Mouse (Mus musculus) monocyte, adult 2 months (primary cell): ENCODE data around the gene Dao.
A peak's percentile ranks its signal among the peaks of the same experiment; 100 is the strongest.

Experiments
- DNase-seq, 2 experiments: peaks; one replicate each; pipeline ENCODE4 v3.0.0; 2022; ENCODE audit warnings: low spot score in 2 of 2, low read depth in 1 of 2

The Dao gene

GRCm38 (mm10) chr5:114003542-114003941 lies at the start of gene Dao:
Dao (plus strand) TSS chr5:114003703.
- DNase-seq: no peak

GRCm38 (mm10) chr5:113954421-113954820 lies 49.1 kb upstream of the Dao start:
- peak; percentile 50 to 62 for DNase-seq

- no peak for DNase-seq
Observed at GRCm38 (mm10) chr5:113955281-113955680, 48.2 kb upstream of the Dao start.

- no peak for DNase-seq
Observed at GRCm38 (mm10) chr5:113955691-113956090, 47.8 kb upstream of the Dao start.

GRCm38 (mm10) chr5:113956510-113956909 lies 47.0 kb upstream of the Dao start:
- peak; percentile 34 to 76 for DNase-seq

- no peak for DNase-seq
Observed at GRCm38 (mm10) chr5:113959039-113959438, 44.5 kb upstream of the Dao start.

- DNase-seq: no peak
Observed at GRCm38 (mm10) chr5:113960416-113960815, 43.1 kb upstream of the Dao start.

GRCm38 (mm10) chr5:113961776-113962175 lies 41.7 kb upstream of the Dao start:
- no peak for DNase-seq

- no peak for DNase-seq
Observed at GRCm38 (mm10) chr5:113964972-113965371, 38.5 kb upstream of the Dao start.

GRCm38 (mm10) chr5:113965659-113966185 lies 37.8 kb upstream of the Dao start:
- no peak for DNase-seq

GRCm38 (mm10) chr5:113966452-113967150 lies 36.9 kb upstream of the Dao start:
- DNase-seq: no peak

GRCm38 (mm10) chr5:113968371-113968770 lies 35.1 kb upstream of the Dao start:
- DNase-seq: no peak

GRCm38 (mm10) chr5:113971434-113971960 lies 32.0 kb upstream of the Dao start:
- DNase-seq: no peak

GRCm38 (mm10) chr5:113972589-113973515 lies 30.7 kb upstream of the Dao start:
- no peak for DNase-seq

GRCm38 (mm10) chr5:113973790-113974189 lies 29.7 kb upstream of the Dao start:
- no peak for DNase-seq

GRCm38 (mm10) chr5:113974576-113974975 lies 28.9 kb upstream of the Dao start:
- no peak for DNase-seq

GRCm38 (mm10) chr5:113975538-113976215 lies 27.8 kb upstream of the Dao start:
- no peak for DNase-seq

GRCm38 (mm10) chr5:113976597-113976996 lies 26.9 kb upstream of the Dao start:
- no peak for DNase-seq

GRCm38 (mm10) chr5:113977309-113977708 lies 26.2 kb upstream of the Dao start:
- no peak for DNase-seq

GRCm38 (mm10) chr5:113980511-113980910 lies 23.0 kb upstream of the Dao start:
- no peak for DNase-seq

GRCm38 (mm10) chr5:113981171-113981570 lies 22.3 kb upstream of the Dao start:
- no peak for DNase-seq
